Mouse (Mus musculus): ENCODE results near the gene Kndc1. TPM values are rescaled to one million over a fixed set of nuclear protein-coding genes. Genes with fewer than 3 reads are reported as not detected.

The Kndc1 gene
- polyA plus RNA-seq, 1 experiment from 2014 or later: 1.2 TPM

GRCm38 (mm10) chr7:139908176-139908575 lies 13.7 kb downstream of the Kndc1 start:
- H3K4me1 ChIP-seq: peaks cover 20% of the 10 kb centered on the region
- H3K27me3 ChIP-seq: peaks cover 60% of the 10 kb centered on the region
- H3K9ac ChIP-seq (replicated peaks): no peak overlapping the region
- WGBS: 65% methylated on average over 5 of the region's 5 CpGs
- H3K4me2 ChIP-seq (replicated peaks): no peak overlapping the region
- peak overlapping the region; percentile 30; the same call in 1 of the 2 replicates for H3K27ac ChIP-seq (replicated peaks)
- H3K9me3 ChIP-seq: no peaks in the 10 kb centered on the region
- H3K36me3 ChIP-seq: no peaks in the 10 kb centered on the region
- H3K4me3 ChIP-seq: no peak overlapping the region
- ATAC-seq (ENCODE audit: low FRiP score, low read depth): no peak

- Histone ChIP-seq H3K9me3 (no peaks in the 10 kb centered on the region), H3K4me2 (replicated peaks) (no peak overlapping the region), H3K4me3 (no peak overlapping the region), H3K9ac (replicated peaks) (0 out of 2 replicates have a peak overlapping the region, but pooled peaks have one; percentile 4), H3K36me3 (no peaks in the 10 kb centered on the region), H3K27me3 (peaks cover 66% of the 10 kb centered on the region), H3K27ac (replicated peaks) (no peak overlapping the region; the same call in 1 of the 2 replicates), H3K4me1 (peaks cover 25% of the 10 kb centered on the region)
- WGBS: 42% methylated on average over 6 of the region's 6 CpGs
- no peak for ATAC-seq (ENCODE audit: low FRiP score, low read depth)
These were observed 15.0 kb downstream of the Kndc1 start for GRCm38 (mm10) chr7:139909469-139909868.

- Histone ChIP-seq H3K4me2 (replicated peaks) (no peak overlapping the region), H3K9me3 (no peaks in the 10 kb centered on the region), H3K27ac (replicated peaks) (no peak overlapping the region; the same call in 1 of the 2 replicates), H3K4me1 (peaks cover 27% of the 10 kb centered on the region), H3K27me3 (peaks cover 75% of the 10 kb centered on the region), H3K9ac (replicated peaks) (no peak overlapping the region), H3K4me3 (no peak overlapping the region), H3K36me3 (no peaks in the 10 kb centered on the region)
- ATAC-seq (ENCODE audit: low FRiP score, low read depth): no peak
- 62% methylated on average over 11 of the region's 11 CpGs for WGBS
These were observed 15.8 kb downstream of the Kndc1 start for GRCm38 (mm10) chr7:139910204-139910835.

- Histone ChIP-seq H3K9ac (replicated peaks) (no peak overlapping the region; the same call in 1 of the 2 replicates), H3K27me3 (peaks cover 76% of the 10 kb centered on the region), H3K4me3 (peak overlapping the region; percentile 33), H3K27ac (replicated peaks) (no peak overlapping the region), H3K4me2 (replicated peaks) (peak overlapping the region; percentile 51), H3K36me3 (no peaks in the 10 kb centered on the region), H3K9me3 (no peaks in the 10 kb centered on the region), H3K4me1 (peaks cover 18% of the 10 kb centered on the region)
- ATAC-seq (ENCODE audit: low FRiP score, low read depth): peak; percentile 75
- WGBS: 10% methylated on average over 29 of the region's 29 CpGs
These were observed 19.9 kb downstream of the Kndc1 start for GRCm38 (mm10) chr7:139914141-139915047.

GRCm38 (mm10) chr7:139915646-139916257 lies 21.3 kb downstream of the Kndc1 start:
- no peak overlapping the region for H3K4me3 ChIP-seq
- 0 out of 2 replicates have a peak overlapping the region, but pooled peaks have one; percentile 17 for H3K4me2 ChIP-seq (replicated peaks)
- WGBS: 5% methylated on average over 14 of the region's 14 CpGs
- peaks cover 74% of the 10 kb centered on the region for H3K27me3 ChIP-seq
- no peak overlapping the region for H3K27ac ChIP-seq (replicated peaks)
- H3K4me1 ChIP-seq: peaks cover 7% of the 10 kb centered on the region
- no peaks in the 10 kb centered on the region for H3K36me3 ChIP-seq
- no peak for ATAC-seq (ENCODE audit: low FRiP score, low read depth)
- H3K9me3 ChIP-seq: no peaks in the 10 kb centered on the region
- H3K9ac ChIP-seq (replicated peaks): no peak overlapping the region

GRCm38 (mm10) chr7:139916345-139916744 lies 21.8 kb downstream of the Kndc1 start:
- whole genome bisulfite sequencing: 4% methylated on average over 1 of the region's 1 CpGs
- H3K9me3 ChIP-seq: no peaks in the 10 kb centered on the region
- H3K27me3 ChIP-seq: peaks cover 73% of the 10 kb centered on the region
- no peaks in the 10 kb centered on the region for H3K36me3 ChIP-seq
- no peak overlapping the region for H3K9ac ChIP-seq (replicated peaks)
- no peak overlapping the region for H3K4me2 ChIP-seq (replicated peaks)
- ATAC-seq (ENCODE audit: low FRiP score, low read depth): no peak
- H3K4me3 ChIP-seq: no peak overlapping the region
- peaks cover 7% of the 10 kb centered on the region for H3K4me1 ChIP-seq
- no peak overlapping the region for H3K27ac ChIP-seq (replicated peaks)

GRCm38 (mm10) chr7:139918262-139918661 lies 23.8 kb downstream of the Kndc1 start:
- ATAC-seq (ENCODE audit: low FRiP score, low read depth): no peak
- H3K27me3 ChIP-seq: peaks cover 60% of the 10 kb centered on the region
- H3K4me2 ChIP-seq (replicated peaks): no peak overlapping the region
- no peaks in the 10 kb centered on the region for H3K36me3 ChIP-seq
- peaks cover 7% of the 10 kb centered on the region for H3K4me1 ChIP-seq
- H3K4me3 ChIP-seq: no peak overlapping the region
- no peaks in the 10 kb centered on the region for H3K9me3 ChIP-seq
- no peak overlapping the region for H3K9ac ChIP-seq (replicated peaks)
- no peak overlapping the region for H3K27ac ChIP-seq (replicated peaks)
- WGBS: 79% methylated on average over 4 of the region's 4 CpGs

GRCm38 (mm10) chr7:139930732-139931131 lies 36.2 kb downstream of the Kndc1 start:
- no peak overlapping the region for H3K27ac ChIP-seq (replicated peaks)
- H3K36me3 ChIP-seq: no peaks in the 10 kb centered on the region
- H3K9ac ChIP-seq (replicated peaks): no peak overlapping the region
- H3K4me1 ChIP-seq: no peaks in the 10 kb centered on the region
- 22% methylated on average over 11 of the region's 11 CpGs for WGBS
- H3K9me3 ChIP-seq: no peaks in the 10 kb centered on the region
- ATAC-seq (ENCODE audit: low FRiP score, low read depth): 0 out of 2 replicates have a peak, but pooled peaks have one; percentile 47
- peaks cover 23% of the 10 kb centered on the region for H3K27me3 ChIP-seq
- no peak overlapping the region for H3K4me3 ChIP-seq
- H3K4me2 ChIP-seq (replicated peaks): no peak overlapping the region

- Histone ChIP-seq H3K9me3 (no peaks in the 10 kb centered on the region), H3K27ac (replicated peaks) (no peak overlapping the region), H3K27me3 (peaks cover 35% of the 10 kb centered on the region), H3K36me3 (no peaks in the 10 kb centered on the region), H3K9ac (replicated peaks) (no peak overlapping the region), H3K4me1 (no peaks in the 10 kb centered on the region), H3K4me3 (no peak overlapping the region), H3K4me2 (replicated peaks) (no peak overlapping the region)
- ATAC-seq (ENCODE audit: low FRiP score, low read depth): no peak
- WGBS: 87% methylated on average over 10 of the region's 10 CpGs
These were observed 42.2 kb downstream of the Kndc1 start for GRCm38 (mm10) chr7:139936705-139937104.

- Histone ChIP-seq H3K36me3 (no peaks in the 10 kb centered on the region), H3K4me2 (replicated peaks) (no peak overlapping the region), H3K9ac (replicated peaks) (no peak overlapping the region), H3K9me3 (no peaks in the 10 kb centered on the region), H3K27ac (replicated peaks) (no peak overlapping the region), H3K4me3 (no peak overlapping the region), H3K27me3 (peaks cover 36% of the 10 kb centered on the region), H3K4me1 (no peaks in the 10 kb centered on the region)
- ATAC-seq (ENCODE audit: low FRiP score, low read depth): no peak
- WGBS: 84% methylated on average over 3 of the region's 3 CpGs
These were observed 42.6 kb downstream of the Kndc1 start for GRCm38 (mm10) chr7:139937138-139937537.

- no peak overlapping the region for H3K4me2 ChIP-seq (replicated peaks)
- H3K36me3 ChIP-seq: no peaks in the 10 kb centered on the region
- no peak overlapping the region for H3K9ac ChIP-seq (replicated peaks)
- ATAC-seq (ENCODE audit: low FRiP score, low read depth): no peak
- no peaks in the 10 kb centered on the region for H3K9me3 ChIP-seq
- H3K4me1 ChIP-seq: no peaks in the 10 kb centered on the region
- WGBS: 76% methylated on average over 5 of the region's 5 CpGs
- no peak overlapping the region for H3K4me3 ChIP-seq
- H3K27ac ChIP-seq (replicated peaks): no peak overlapping the region
- H3K27me3 ChIP-seq: peaks cover 43% of the 10 kb centered on the region
These were observed 43.3 kb downstream of the Kndc1 start for GRCm38 (mm10) chr7:139937810-139938209.

Measured in midbrain, embryonic 12.5 days (tissue).